Mouse (Mus musculus): Measurements from ENCODE around the gene Fars2. TPM values are rescaled to one million over a fixed set of nuclear protein-coding genes. Genes with fewer than 3 reads are reported as not detected.

Gene Fars2
- polyA plus RNA-seq, 1 experiment from 2014 or later, result 42.7 TPM

DNA sequence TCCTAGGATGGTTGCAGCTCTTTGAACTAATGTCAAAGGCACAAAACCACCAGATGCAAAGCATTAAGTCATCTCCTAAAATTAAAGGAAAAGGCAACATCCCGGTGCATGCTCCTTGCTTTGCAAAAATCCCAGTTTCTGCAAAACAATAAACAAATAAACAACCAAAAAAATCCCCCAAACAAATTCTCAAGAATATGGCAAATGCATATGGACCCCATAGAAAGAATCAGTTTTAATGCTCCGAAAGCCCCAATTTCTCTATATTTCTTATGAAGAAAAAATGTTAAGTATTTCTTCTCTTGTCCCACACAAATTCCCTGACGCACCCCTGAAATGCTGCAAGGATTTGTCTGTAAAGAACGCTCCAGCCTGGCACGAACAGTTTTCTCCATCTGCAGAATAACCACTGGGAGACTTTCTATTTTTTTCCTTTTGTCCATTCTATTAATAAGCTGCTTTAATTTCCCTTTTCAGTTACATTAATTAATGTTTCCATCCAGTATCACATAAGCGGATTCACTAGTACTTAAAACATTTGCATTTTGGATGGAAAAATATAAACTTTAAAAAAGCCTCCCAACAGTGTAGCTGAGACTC lies 615.8 kb downstream of the Fars2 start:
- Histone ChIP-seq H3K27me3 (ENCODE audit: control insufficient read depth, insufficient read depth, low read length) (peaks cover 69% of the 10 kb centered on the region), H3K4me1 (ENCODE audit: control insufficient read depth, insufficient read depth, low read length) (peaks cover 4% of the 10 kb centered on the region), H3K36me3 (ENCODE audit: control insufficient read depth, insufficient read depth, low read length) (no peaks in the 10 kb centered on the region), H3K9me3 (replicated peaks; ENCODE audit: control insufficient read depth, low read length) (no peaks in the 10 kb centered on the region), H3K9ac (ENCODE audit: low read depth, low read length) (no peak overlapping the region), H3K4me3 (ENCODE audit: low read depth, low read length) (peak overlapping the region; percentile 54; the same call in 1 of the 2 replicates), H3K4me2 (no peak overlapping the region), H3K27ac (ENCODE audit: low read depth, low read length) (no peak overlapping the region)
- ATAC-seq (replicated peaks; ENCODE audit: insufficient number of reproducible peaks, low FRiP score, low TSS enrichment), result no peak
- WGBS (ENCODE audit: insufficient replicate concordance), result 6% methylated on average over 6 of the region's 6 CpGs

DNA sequence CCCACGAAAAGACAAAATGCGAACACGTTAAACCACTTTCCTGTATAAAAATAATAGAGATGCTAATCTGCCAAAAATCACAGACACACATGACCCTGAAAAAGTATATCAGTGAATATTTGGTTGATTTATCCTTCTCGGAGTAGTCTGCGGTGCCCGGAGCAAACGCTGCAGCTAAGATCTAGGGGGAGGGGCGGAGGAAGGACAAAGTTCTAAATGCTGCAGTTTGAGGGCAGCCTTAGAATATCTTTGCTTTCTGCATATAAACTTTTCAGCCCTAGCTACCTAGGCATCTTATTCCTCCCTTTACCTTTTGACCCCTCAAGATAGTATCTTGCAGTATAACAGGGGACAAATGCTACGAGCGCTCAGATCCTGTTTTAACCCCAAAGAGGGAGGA lies 616.4 kb downstream of the Fars2 start:
- 1% methylated on average over 10 of the region's 10 CpGs for WGBS (ENCODE audit: insufficient replicate concordance)
- no peaks in the 10 kb centered on the region for H3K36me3 ChIP-seq (ENCODE audit: control insufficient read depth, insufficient read depth, low read length)
- peaks cover 64% of the 10 kb centered on the region for H3K27me3 ChIP-seq (ENCODE audit: control insufficient read depth, insufficient read depth, low read length)
- H3K9me3 ChIP-seq (replicated peaks; ENCODE audit: control insufficient read depth, low read length), result no peaks in the 10 kb centered on the region
- peak overlapping the region; percentile 54 for H3K4me3 ChIP-seq (ENCODE audit: low read depth, low read length)
- ATAC-seq (replicated peaks; ENCODE audit: insufficient number of reproducible peaks, low FRiP score, low TSS enrichment), result no peak
- H3K4me1 ChIP-seq (ENCODE audit: control insufficient read depth, insufficient read depth, low read length), result peaks cover 4% of the 10 kb centered on the region
- peak overlapping the region; percentile 91 for H3K4me2 ChIP-seq
- no peak overlapping the region for H3K9ac ChIP-seq (ENCODE audit: low read depth, low read length)
- no peak overlapping the region for H3K27ac ChIP-seq (ENCODE audit: low read depth, low read length)

DNA sequence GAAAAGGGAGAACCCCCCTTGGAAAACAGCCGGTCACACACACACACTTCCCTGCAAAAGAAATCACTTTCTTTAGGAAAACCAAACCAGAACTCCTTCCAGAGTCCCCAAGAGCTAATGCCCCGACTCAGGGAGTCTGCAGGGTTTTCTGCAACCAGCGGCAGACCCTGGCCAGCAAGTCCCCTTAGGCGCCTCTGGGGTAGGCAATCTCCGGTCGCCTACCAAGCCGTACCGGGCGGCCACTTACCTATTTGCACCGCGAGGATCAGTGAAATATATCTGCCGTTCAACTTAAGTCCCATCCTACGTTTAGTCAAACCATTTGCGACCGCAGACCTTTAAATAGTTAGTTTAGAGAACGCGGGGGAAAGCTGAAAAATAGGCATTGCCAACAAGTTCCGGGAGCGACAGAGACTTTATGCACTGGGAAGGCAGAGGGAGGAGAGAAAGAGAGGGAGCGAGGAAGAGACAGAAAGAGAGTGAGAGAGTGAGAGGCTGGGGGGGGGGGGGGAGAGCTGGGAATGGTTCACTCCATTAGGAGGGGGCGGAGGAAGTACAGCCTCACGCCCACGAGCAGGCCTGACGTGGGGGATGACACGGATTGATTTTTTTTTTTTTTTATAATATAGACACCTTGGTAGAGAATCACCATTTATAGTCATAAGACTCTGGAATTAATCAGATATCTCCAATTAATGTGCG lies 616.9 kb downstream of the Fars2 start:
- H3K4me1 ChIP-seq (ENCODE audit: control insufficient read depth, insufficient read depth, low read length), result peaks cover 4% of the 10 kb centered on the region
- peak overlapping the region; percentile 91 for H3K4me2 ChIP-seq
- WGBS (ENCODE audit: insufficient replicate concordance), result under 1% methylated on average over 26 of the region's 26 CpGs
- H3K27ac ChIP-seq (ENCODE audit: low read depth, low read length), result no peak overlapping the region
- no peaks in the 10 kb centered on the region for H3K9me3 ChIP-seq (replicated peaks; ENCODE audit: control insufficient read depth, low read length)
- H3K4me3 ChIP-seq (ENCODE audit: low read depth, low read length), result peak overlapping the region; percentile 54
- no peak for ATAC-seq (replicated peaks; ENCODE audit: insufficient number of reproducible peaks, low FRiP score, low TSS enrichment)
- no peak overlapping the region for H3K9ac ChIP-seq (ENCODE audit: low read depth, low read length)
- H3K36me3 ChIP-seq (ENCODE audit: control insufficient read depth, insufficient read depth, low read length), result no peaks in the 10 kb centered on the region
- peaks cover 58% of the 10 kb centered on the region for H3K27me3 ChIP-seq (ENCODE audit: control insufficient read depth, insufficient read depth, low read length)

DNA sequence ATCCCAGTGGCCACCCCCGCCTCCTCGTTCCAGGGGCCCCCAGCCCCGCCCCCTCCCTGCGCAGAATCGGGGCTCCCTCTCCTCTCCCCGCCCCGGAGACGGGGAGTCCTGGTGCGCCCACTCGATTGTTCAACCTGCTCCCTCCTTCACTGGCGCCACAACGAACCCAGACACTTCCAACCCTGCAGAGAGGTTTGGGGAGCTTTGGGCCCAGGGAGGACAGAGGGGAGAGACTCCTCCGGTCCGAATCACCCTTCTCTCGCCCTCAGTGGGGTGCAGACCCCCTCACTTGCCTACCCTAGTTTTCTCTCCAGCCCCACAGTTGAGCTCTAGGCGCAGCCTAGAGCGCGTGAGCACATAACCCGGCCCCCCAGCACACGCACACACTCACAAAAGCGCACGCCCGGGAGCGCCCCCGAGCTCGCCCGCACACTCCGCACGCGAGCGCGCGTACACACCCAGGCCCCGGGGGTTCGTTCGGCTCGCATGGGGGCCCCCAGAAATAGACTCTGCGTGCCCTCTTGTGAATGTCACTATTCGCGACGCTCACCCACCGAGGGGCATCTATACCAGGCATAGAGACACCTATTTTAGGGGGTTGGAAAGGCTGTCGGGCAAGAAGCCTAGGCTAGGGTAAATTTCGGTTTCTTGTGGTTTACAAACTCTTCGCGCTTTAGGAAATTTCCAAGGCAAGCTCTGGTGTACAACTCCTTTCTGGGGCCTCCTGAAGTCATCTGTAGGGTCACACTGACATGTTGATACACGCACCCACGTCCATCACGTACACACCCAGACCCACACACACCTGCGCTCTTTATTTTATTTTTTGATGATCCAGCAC lies 617.7 kb downstream of the Fars2 start, which contains the start of gene Nrn1:
Gene Nrn1 (minus strand): TSS at position 401 of the 841 bp plus-strand sequence.
- Histone ChIP-seq H3K36me3 (ENCODE audit: control insufficient read depth, insufficient read depth, low read length) (no peaks in the 10 kb centered on the region), H3K27ac (ENCODE audit: low read depth, low read length) (no peak within 1 kb of the TSS), H3K9me3 (replicated peaks; ENCODE audit: control insufficient read depth, low read length) (no peaks in the 10 kb centered on the region), H3K4me1 (ENCODE audit: control insufficient read depth, insufficient read depth, low read length) (peaks cover 4% of the 10 kb centered on the region), H3K9ac (ENCODE audit: low read depth, low read length) (peak within 1 kb of the TSS; percentile 60), H3K27me3 (ENCODE audit: control insufficient read depth, insufficient read depth, low read length) (peaks cover 50% of the 10 kb centered on the region), H3K4me3 (ENCODE audit: low read depth, low read length) (peak within 1 kb of the TSS; percentile 54), H3K4me2 (peak within 1 kb of the TSS; percentile 91)
- ATAC-seq (replicated peaks; ENCODE audit: insufficient number of reproducible peaks, low FRiP score, low TSS enrichment), result no peak
- under 1% methylated on average over 50 of the region's 50 CpGs for WGBS (ENCODE audit: insufficient replicate concordance)

DNA sequence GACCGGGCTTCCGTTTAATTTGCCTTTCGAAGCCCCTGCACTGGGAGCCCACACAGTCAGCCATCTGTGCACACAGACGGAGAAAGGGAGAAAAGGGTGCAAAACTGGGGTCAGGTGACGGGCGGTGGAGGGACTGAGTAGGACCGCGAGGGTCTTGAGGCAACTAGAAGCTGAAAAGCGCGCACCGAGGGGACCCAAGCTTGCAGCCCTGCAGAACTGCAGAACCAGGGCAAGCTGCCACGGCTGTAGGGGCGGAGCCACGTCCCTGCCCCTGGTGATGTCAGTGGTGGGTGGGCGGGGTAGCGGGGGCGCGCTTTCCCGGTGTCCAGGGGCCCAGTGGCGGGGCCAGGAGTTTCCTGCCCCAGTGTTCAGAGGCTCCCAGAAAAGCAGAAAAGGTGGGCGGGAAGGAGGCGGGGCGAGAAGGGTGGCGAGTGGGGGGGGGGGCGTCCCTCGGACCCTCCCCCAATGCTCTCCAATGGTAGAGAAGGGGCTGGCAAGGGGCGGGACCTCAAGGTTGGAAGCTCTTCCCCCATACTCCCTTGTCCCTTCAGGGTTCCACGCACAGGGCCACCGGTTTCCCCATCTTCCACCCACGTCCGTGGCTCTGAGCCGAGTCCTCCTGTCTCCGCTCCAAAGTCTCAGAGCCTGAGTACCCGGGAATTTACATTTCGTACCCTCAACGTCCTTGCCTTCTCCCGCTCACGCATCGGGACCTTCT lies 618.8 kb downstream of the Fars2 start:
- Histone ChIP-seq H3K36me3 (ENCODE audit: control insufficient read depth, insufficient read depth, low read length) (no peaks in the 10 kb centered on the region), H3K4me2 (peak overlapping the region; percentile 91), H3K9me3 (replicated peaks; ENCODE audit: control insufficient read depth, low read length) (no peaks in the 10 kb centered on the region), H3K4me1 (ENCODE audit: control insufficient read depth, insufficient read depth, low read length) (peaks cover 4% of the 10 kb centered on the region), H3K27ac (ENCODE audit: low read depth, low read length) (no peak overlapping the region), H3K9ac (ENCODE audit: low read depth, low read length) (peak overlapping the region; percentile 60), H3K4me3 (ENCODE audit: low read depth, low read length) (peak overlapping the region; percentile 54), H3K27me3 (ENCODE audit: control insufficient read depth, insufficient read depth, low read length) (peaks cover 39% of the 10 kb centered on the region)
- WGBS (ENCODE audit: insufficient replicate concordance), result 1% methylated on average over 36 of the region's 39 CpGs
- ATAC-seq (replicated peaks; ENCODE audit: insufficient number of reproducible peaks, low FRiP score, low TSS enrichment), result peak; percentile 91

DNA sequence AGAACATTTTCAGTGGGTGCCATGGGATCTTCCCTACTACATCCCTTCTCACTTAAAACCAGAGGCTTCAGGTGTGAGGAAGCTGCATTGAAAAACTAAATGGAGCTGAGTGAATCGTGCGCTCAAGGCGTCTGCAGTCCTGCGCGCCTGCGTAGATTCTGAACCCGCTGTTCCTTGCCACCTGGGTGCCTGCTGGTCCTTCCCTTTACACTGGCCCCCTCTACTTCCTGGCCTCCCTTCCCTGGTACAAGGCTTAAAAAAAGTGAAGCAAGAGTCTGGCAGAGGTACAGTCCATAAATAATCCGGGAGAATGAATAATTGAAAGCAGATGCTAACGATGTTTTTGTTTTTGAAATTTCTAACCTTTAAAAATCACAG lies 619.4 kb downstream of the Fars2 start:
- ATAC-seq (replicated peaks; ENCODE audit: insufficient number of reproducible peaks, low FRiP score, low TSS enrichment), result no peak
- 7% methylated on average over 9 of the region's 9 CpGs for WGBS (ENCODE audit: insufficient replicate concordance)

DNA sequence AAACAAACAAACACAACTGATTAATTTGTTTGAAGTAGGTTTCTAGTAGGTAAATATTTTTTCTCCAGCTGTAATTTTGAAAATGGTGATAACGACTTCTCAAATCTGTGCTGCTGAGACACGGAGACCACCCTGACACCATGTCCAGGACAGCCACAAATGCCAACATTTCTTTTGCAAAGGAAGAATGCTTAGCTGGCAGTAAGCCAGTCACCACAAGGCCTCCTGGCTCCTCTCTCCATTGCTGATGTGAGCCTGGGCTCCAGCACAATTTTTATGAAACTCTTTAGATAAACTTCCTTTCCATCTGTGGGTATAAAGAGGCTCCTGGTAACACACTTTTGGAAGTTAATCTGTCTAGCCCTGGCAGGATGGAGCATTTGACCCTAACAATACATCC lies 632.8 kb downstream of the Fars2 start:
- no peak overlapping the region for H3K4me3 ChIP-seq (ENCODE audit: low read depth, low read length)
- no peak overlapping the region for H3K4me2 ChIP-seq
- no peak overlapping the region for H3K27ac ChIP-seq (ENCODE audit: low read depth, low read length)
- no peaks in the 10 kb centered on the region for H3K4me1 ChIP-seq (ENCODE audit: control insufficient read depth, insufficient read depth, low read length)
- H3K9me3 ChIP-seq (replicated peaks; ENCODE audit: control insufficient read depth, low read length), result no peaks in the 10 kb centered on the region
- no peak overlapping the region for H3K9ac ChIP-seq (ENCODE audit: low read depth, low read length)
- ATAC-seq (replicated peaks; ENCODE audit: insufficient number of reproducible peaks, low FRiP score, low TSS enrichment), result no peak
- no peaks in the 10 kb centered on the region for H3K27me3 ChIP-seq (ENCODE audit: control insufficient read depth, insufficient read depth, low read length)
- WGBS (ENCODE audit: insufficient replicate concordance), result 53% methylated on average over 2 of the region's 2 CpGs
- H3K36me3 ChIP-seq (ENCODE audit: control insufficient read depth, insufficient read depth, low read length), result no peaks in the 10 kb centered on the region

More for the DNA sequence above, 619.4 kb downstream of the Fars2 start:
- no peaks in the 10 kb centered on the region for H3K9me3 ChIP-seq (replicated peaks; ENCODE audit: control insufficient read depth, low read length)
- peak overlapping the region; percentile 91 for H3K4me2 ChIP-seq
- H3K27ac ChIP-seq (ENCODE audit: low read depth, low read length), result no peak overlapping the region
- H3K36me3 ChIP-seq (ENCODE audit: control insufficient read depth, insufficient read depth, low read length), result no peaks in the 10 kb centered on the region
- H3K4me3 ChIP-seq (ENCODE audit: low read depth, low read length), result peak overlapping the region; percentile 54
- peaks cover 34% of the 10 kb centered on the region for H3K27me3 ChIP-seq (ENCODE audit: control insufficient read depth, insufficient read depth, low read length)
- H3K9ac ChIP-seq (ENCODE audit: low read depth, low read length), result peak overlapping the region; percentile 56
- H3K4me1 ChIP-seq (ENCODE audit: control insufficient read depth, insufficient read depth, low read length), result peaks cover 4% of the 10 kb centered on the region; the same call in 1 of the 2 replicates

DNA sequence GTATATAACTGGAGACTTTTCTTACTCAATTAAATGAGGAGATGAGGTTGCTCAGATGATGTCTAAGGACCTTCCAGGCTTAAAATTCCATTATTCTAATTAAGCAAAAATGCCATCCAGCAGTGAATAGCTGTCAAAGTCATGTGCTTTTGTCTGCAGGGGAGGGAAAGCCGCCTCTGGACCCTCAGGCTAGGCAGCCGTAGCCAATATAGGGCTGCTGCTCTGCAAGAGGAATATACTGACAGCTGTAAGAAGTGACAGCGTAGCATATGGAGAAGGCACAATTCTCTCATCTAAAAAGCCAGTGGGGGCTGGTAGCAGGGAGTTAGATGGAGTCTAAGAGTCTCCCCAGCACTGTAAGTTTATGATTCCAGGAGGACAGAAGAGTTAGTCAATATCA lies 634.6 kb downstream of the Fars2 start:
- Histone ChIP-seq H3K4me1 (ENCODE audit: control insufficient read depth, insufficient read depth, low read length) (no peaks in the 10 kb centered on the region), H3K4me2 (no peak overlapping the region), H3K9ac (ENCODE audit: low read depth, low read length) (no peak overlapping the region), H3K27me3 (ENCODE audit: control insufficient read depth, insufficient read depth, low read length) (no peaks in the 10 kb centered on the region), H3K9me3 (replicated peaks; ENCODE audit: control insufficient read depth, low read length) (no peaks in the 10 kb centered on the region), H3K4me3 (ENCODE audit: low read depth, low read length) (no peak overlapping the region), H3K27ac (ENCODE audit: low read depth, low read length) (no peak overlapping the region), H3K36me3 (ENCODE audit: control insufficient read depth, insufficient read depth, low read length) (no peaks in the 10 kb centered on the region)
- 72% methylated on average over 3 of the region's 3 CpGs for WGBS (ENCODE audit: insufficient replicate concordance)
- ATAC-seq (replicated peaks; ENCODE audit: insufficient number of reproducible peaks, low FRiP score, low TSS enrichment), result no peak

All from heart, embryonic 11.5 days (tissue).